Mouse (Mus musculus) urinary bladder, postnatal 0 days (tissue): ENCODE measurements around the gene Pih1d1. TPM values are rescaled to one million over a fixed set of nuclear protein-coding genes. Genes with fewer than 3 reads are reported as not detected.
A peak's percentile ranks its signal among the peaks of the same experiment; 100 is the strongest.

ENCODE experiments used
- microRNA counts: library from miRNA; unstranded; fragments of <30 nt; microRNA quantifications from one replicate; lab custom pipeline; 2016
- microRNA-seq: library from miRNA; unstranded; fragments of <30 nt; microRNA quantifications from one replicate; pipeline ENCODE4, GENCODE M21; 2016
- polyA plus RNA-seq: library from polyadenylated mRNA; unstranded; fragments of >200 nt; fragmentation: Nextera tagmentation; extraction: Ambion mirVana; gene quantifications from 2 replicates; pipeline ENCODE4 v1.2.1, GENCODE M21; 2015

The Pih1d1 gene
- 52.0 and 54.3 TPM in 2 replicates for polyA plus RNA-seq

GRCm38 (mm10) chr7:45154096-45154992, at the start of gene Pih1d1, which contains the start of gene Aldh16a1:
Gene Pih1d1, plus strand, starts transcription at chr7:45154303.
Gene Aldh16a1, minus strand, starts transcription at chr7:45154584.

GRCm38 (mm10) chr7:45124224-45125143, 29.6 kb upstream of the Pih1d1 start, which contains the start of gene Rps11:
Gene Rps11, minus strand, starts transcription at chr7:45124439.

DNA sequence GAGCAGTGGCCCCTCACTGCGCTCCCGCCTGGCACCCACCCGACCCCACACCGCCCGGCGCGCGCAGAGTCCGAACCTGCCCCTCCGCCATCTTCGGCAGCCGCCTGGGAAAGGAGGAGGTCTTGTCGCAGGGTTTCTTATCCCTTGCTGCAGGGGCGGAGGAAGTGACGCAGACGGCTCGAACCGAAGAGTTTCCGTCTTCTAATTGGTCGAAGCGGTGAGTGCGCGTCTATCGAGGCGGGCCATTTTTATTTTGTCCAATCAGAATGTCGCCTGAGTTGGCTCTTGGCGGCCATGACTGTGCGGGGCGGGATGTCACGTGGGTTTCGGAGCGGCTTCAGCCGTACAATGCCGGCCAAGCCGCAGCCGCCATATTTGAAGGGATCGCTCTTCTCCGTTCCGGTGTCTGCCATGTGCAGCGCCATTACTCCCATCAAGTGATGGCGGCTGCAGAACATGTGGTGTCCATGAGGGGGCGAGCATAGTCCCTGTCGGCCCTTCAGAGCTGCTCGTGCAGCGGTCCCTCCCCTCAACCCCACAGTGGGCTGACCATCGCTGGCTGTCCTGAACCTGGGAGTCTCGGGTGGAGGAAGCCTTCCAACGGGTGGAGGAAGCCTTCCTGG, 25.4 kb upstream of the Pih1d1 start, which contains the start of gene Rpl13a:
TSS of gene Rpl13a (minus strand) at position 138 of the 623 bp plus-strand sequence.

GRCm38 (mm10) chr7:45135993-45136567, 18.0 kb upstream of the Pih1d1 start, which contains the start of the genes Gm45713 and Flt3l:
Gene Gm45713, minus strand, starts transcription at chr7:45136231.
Gene Flt3l, minus strand, starts transcription at chr7:45136432.

GRCm38 (mm10) chr7:45163735-45164490, 9.8 kb downstream of the Pih1d1 start, which contains the start of gene Slc17a7:
Gene Slc17a7, plus strand, starts transcription at chr7:45163949.

DNA sequence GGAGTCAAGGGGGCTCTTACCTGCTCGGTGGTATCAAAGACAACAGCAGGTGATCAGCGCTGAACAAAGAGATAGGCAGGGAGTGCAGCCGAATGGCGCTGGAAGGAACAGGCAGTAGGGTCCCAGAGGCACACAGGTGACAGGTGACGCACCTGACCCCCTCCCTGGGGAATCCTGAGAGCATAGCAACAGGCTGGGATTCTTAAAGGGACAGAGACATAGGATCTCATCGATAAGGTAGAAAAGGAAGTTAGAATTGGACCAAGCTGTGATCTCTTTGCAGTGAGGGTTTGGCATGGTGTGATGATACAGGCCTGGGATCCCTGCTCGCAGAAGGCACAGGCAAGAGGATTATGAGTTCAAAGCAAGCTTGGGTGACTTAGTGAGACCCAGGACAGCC, 25.4 kb downstream of the Pih1d1 start, which contains the start of gene Gfy:
TSS of gene Gfy (minus strand) at position 101 of the 400 bp plus-strand sequence.

DNA sequence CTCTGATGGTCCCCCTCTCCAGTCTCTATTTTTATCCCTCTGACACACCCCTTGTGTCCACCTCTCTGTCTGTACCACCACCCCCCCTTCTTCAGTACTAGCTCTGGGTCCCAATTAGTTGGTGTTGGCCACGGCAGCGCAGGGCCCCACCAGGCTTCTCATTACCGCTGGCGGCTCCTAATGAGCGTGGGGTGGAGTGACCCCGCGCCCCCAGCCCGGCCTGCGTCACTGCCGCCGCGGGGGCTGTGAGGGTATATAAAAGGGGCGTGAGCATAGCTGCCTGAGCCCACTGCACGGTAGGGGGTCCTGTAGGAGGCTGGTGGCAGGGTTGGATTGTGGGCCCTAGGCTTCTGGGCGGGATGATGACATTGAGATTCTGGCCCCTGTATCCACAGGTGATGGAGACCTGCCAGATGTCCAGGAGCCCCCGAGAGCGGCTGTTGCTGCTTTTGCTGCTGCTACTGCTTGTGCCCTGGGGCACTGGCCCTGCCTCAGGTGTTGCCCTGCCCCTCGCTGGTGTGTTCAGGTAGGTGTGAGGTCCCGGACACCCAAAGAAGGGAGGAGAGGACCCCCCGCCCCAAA, 26.9 kb downstream of the Pih1d1 start, which contains the start of gene Pth2:
TSS of gene Pth2 (plus strand) at position 100 of the 582 bp plus-strand sequence.

GRCm38 (mm10) chr7:45204380-45205143, 50.5 kb downstream of the Pih1d1 start, which contains the start of gene Ccdc155:
Gene Ccdc155, minus strand, starts transcription at chr7:45204892.

MicroRNAs encoded within 50 kb of the gene (microRNA counts, 519-probe panel; counts per million panel counts)
- 3,260 counts per million, percentile 53 among the panel's probes with 10 or more counts for microRNA mmu-miR-150 (lab: Ali Mortazavi, UCI)

Small RNA genes within 50 kb of the gene (microRNA-seq; reads per million reads assigned to microRNA genes)
- 67.4 reads per million, percentile 43 among the genes with 10 or more reads in this experiment for gene Mir150
- 20.4 reads per million, percentile 28 among the genes with 10 or more reads in this experiment for gene Mir5121
- not detected for gene Mir7055

Other genes starting within 250 kb of the Pih1d1 start
- 32.3 and 40.8 TPM in 2 replicates for gene Ap2a1, start 224.8 kb upstream of the Pih1d1 start, polyA plus RNA-seq
- gene Tsks, start 211.1 kb upstream of the Pih1d1 start, polyA plus RNA-seq = 0.23 and 0.39 TPM in 2 replicates
- gene Cpt1c, start 179.5 kb upstream of the Pih1d1 start, polyA plus RNA-seq = 10.1 and 10.3 TPM in 2 replicates
- 237 and 244 TPM in 2 replicates for gene Prmt1, start 167.7 kb upstream of the Pih1d1 start, polyA plus RNA-seq
- gene Irf3, start 156.7 kb upstream of the Pih1d1 start, polyA plus RNA-seq = 52.3 and 56.8 TPM in 2 replicates
- gene Bcl2l12, start 155.6 kb upstream of the Pih1d1 start, polyA plus RNA-seq = 31.9 and 33.3 TPM in 2 replicates
- 22.9 and 24.6 TPM in 2 replicates for gene Scaf1, start 137.9 kb upstream of the Pih1d1 start, polyA plus RNA-seq
- gene Rras, start 136.3 kb upstream of the Pih1d1 start, polyA plus RNA-seq = 342 and 359 TPM in 2 replicates
- 4.3 and 5.6 TPM in 2 replicates for gene Prr12, start 101.4 kb upstream of the Pih1d1 start, polyA plus RNA-seq
- 33.7 and 38.6 TPM in 2 replicates for gene Nosip, start 91.9 kb upstream of the Pih1d1 start, polyA plus RNA-seq
- gene Prrg2, start 91.6 kb upstream of the Pih1d1 start, polyA plus RNA-seq = 22.6 and 23.4 TPM in 2 replicates
- gene Rcn3, start 62.1 kb upstream of the Pih1d1 start, polyA plus RNA-seq = 345 and 360 TPM in 2 replicates
- 134 and 152 TPM in 2 replicates for gene Fcgrt, start 50.5 kb upstream of the Pih1d1 start, polyA plus RNA-seq
- 1,079 and 1,156 TPM in 2 replicates for gene Rps11, start 29.9 kb upstream of the Pih1d1 start, polyA plus RNA-seq
- gene Rpl13a, start 25.5 kb upstream of the Pih1d1 start, polyA plus RNA-seq = 1,221 and 1,252 TPM in 2 replicates
- 0.22 and 0.60 TPM in 2 replicates for gene Gm45713, start 18.1 kb upstream of the Pih1d1 start, polyA plus RNA-seq
- gene Flt3l, start 17.9 kb upstream of the Pih1d1 start, polyA plus RNA-seq = 3.5 and 4.9 TPM in 2 replicates
- 19.3 and 21.1 TPM in 2 replicates for gene Aldh16a1, start 281 bp downstream of the Pih1d1 start, polyA plus RNA-seq
- gene Slc17a7, start 9.6 kb downstream of the Pih1d1 start, polyA plus RNA-seq = 0.08 TPM in 1 of 2 replicates, not detected in the other
- not detected in 2 replicates for gene Gfy, start 25.3 kb downstream of the Pih1d1 start, polyA plus RNA-seq
- not detected in 2 replicates for gene Pth2, start 26.7 kb downstream of the Pih1d1 start, polyA plus RNA-seq
- gene Ccdc155, start 50.6 kb downstream of the Pih1d1 start, polyA plus RNA-seq = 0.26 and 0.35 TPM in 2 replicates
- gene Dkkl1, start 57.8 kb downstream of the Pih1d1 start, polyA plus RNA-seq = 13.9 and 16.5 TPM in 2 replicates
- 39.4 and 41.4 TPM in 2 replicates for gene Tead2, start 61.5 kb downstream of the Pih1d1 start, polyA plus RNA-seq
- 4.2 and 18.7 TPM in 2 replicates for gene Cd37, start 84.8 kb downstream of the Pih1d1 start, polyA plus RNA-seq
- not detected in 2 replicates for gene Slc6a16, start 86.8 kb downstream of the Pih1d1 start, polyA plus RNA-seq
- gene Slc6a21, start 123.2 kb downstream of the Pih1d1 start, polyA plus RNA-seq = not detected in 2 replicates
- 17.6 and 18.0 TPM in 2 replicates for gene Trpm4, start 179.5 kb downstream of the Pih1d1 start, polyA plus RNA-seq
- 0.17 and 0.27 TPM in 2 replicates for gene Hrc, start 181.0 kb downstream of the Pih1d1 start, polyA plus RNA-seq
- gene Ppfia3, start 212.7 kb downstream of the Pih1d1 start, polyA plus RNA-seq = 0.91 and 2.1 TPM in 2 replicates
- gene Lin7b, start 216.3 kb downstream of the Pih1d1 start, polyA plus RNA-seq = 23.4 and 26.6 TPM in 2 replicates
- 81.3 and 94.3 TPM in 2 replicates for gene Snrnp70, start 241.4 kb downstream of the Pih1d1 start, polyA plus RNA-seq